Mouse (Mus musculus) intestine, embryonic 14.5 days (tissue): Measurements from ENCODE around the gene Pdcd11. TPM values are rescaled to one million over a fixed set of nuclear protein-coding genes. Genes with fewer than 3 reads are reported as not detected.

Experiments used
- ATAC-seq: fragments of 200-750 bp; cut with Nextera tagmentation; replicated peaks from 2 replicates; pipeline ENCODE4 v1.8.0; 2017; ENCODE audit warnings: low read depth, moderate number of reproducible peaks, moderate TSS enrichment, moderate library complexity; ENCODE audit not compliant: low FRiP score, low TSS enrichment
- DNase-seq: peaks from one replicate; pipeline ENCODE4 v3.0.0-alpha.2; 2018; ENCODE audit warnings: low spot score
- H3K27ac ChIP-seq: fragments of 300-500 bp; sonication (generic); 2 replicates; pipeline ENCODE4 v1.5.1; 2014; ENCODE audit warnings: low read depth, mild to moderate bottlenecking, control low read depth
- H3K27me3 ChIP-seq: fragments of 300-500 bp; sonication (generic); replicated peaks from 2 replicates; pipeline ENCODE4 v1.6.1; 2014; ENCODE audit warnings: low read length, control low read depth; ENCODE audit not compliant: control insufficient read depth, insufficient read depth
- H3K36me3 ChIP-seq: fragments of 300-500 bp; sonication (generic); 2 replicates; pipeline ENCODE4 v1.6.1; 2014; ENCODE audit warnings: low read length, control low read depth; ENCODE audit not compliant: control insufficient read depth, insufficient read depth
- H3K4me1 ChIP-seq: fragments of 300-500 bp; sonication (generic); replicated peaks from 2 replicates; pipeline ENCODE4 v1.6.1; 2014; ENCODE audit warnings: low read length, control low read depth, mixed read lengths; ENCODE audit not compliant: control insufficient read depth, insufficient read depth
- H3K4me2 ChIP-seq: fragments of 300-500 bp; sonication (generic); 2 replicates; pipeline ENCODE4 v1.6.1; 2014; ENCODE audit warnings: low read length
- H3K4me3 ChIP-seq: fragments of 300-500 bp; sonication (generic); 2 replicates; pipeline ENCODE4 v1.5.1; 2014; ENCODE audit warnings: low read depth, low read length, control low read depth, mixed read lengths
- H3K9ac ChIP-seq: fragments of 300-500 bp; sonication (generic); 2 replicates; pipeline ENCODE4 v1.6.1; 2014; ENCODE audit warnings: mild to moderate bottlenecking, low read length
- H3K9me3 ChIP-seq: fragments of 300-500 bp; sonication (generic); 2 replicates; pipeline ENCODE4 v1.6.1; 2016; ENCODE audit warnings: low read length, control low read depth; ENCODE audit not compliant: control insufficient read depth
- WGBS: fragments of 180-500 bp; shearing (Covaris S2); extraction: QIAGEN DNeasy Blood & Tissue Kit; methylation state at CpG from one replicate; pipeline ENCODE4 v1.1.7; 2014; 5-methylcytosine and 5-hydroxymethylcytosine counted together
- polyA plus RNA-seq: library from polyadenylated mRNA; unstranded; fragments of >200 nt; fragmentation: Nextera tagmentation; extraction: Ambion mirVana; gene quantifications from 2 replicates; pipeline ENCODE4 v1.2.1, GENCODE M21; 2014

The Pdcd11 gene
- polyA plus RNA-seq, 1 experiment from 2014 or later, result 12.6 TPM

DNA sequence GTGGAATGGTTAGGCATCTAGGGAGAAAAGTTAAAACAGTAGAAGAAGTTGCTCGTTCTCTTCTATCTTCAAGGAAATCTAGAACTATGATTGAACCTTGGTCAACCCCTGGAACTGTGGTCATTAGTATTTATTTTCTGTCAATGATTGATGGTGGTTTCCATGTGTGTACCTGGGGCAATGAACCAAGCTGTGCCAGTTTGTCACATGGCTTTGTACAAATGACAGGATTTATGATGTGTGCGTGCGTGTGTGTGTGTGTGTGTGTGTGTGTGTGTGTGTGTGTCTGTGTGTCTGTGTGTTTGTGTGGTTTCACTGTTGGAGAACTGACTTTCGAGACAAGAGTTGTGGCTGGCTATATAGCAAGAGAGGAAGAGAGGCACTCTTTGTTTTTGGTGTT lies 37.1 kb upstream of the Pdcd11 start:
- Histone ChIP-seq H3K9ac (no peak overlapping the region), H3K4me2 (no peak overlapping the region), H3K36me3 (no peaks in the 10 kb centered on the region), H3K27me3 (no peaks in the 10 kb centered on the region), H3K4me3 (no peak overlapping the region), H3K27ac (0 out of 2 replicates have a peak overlapping the region, but pooled peaks have one; percentile 22), H3K4me1 (peaks cover 4% of the 10 kb centered on the region), H3K9me3 (no peaks in the 10 kb centered on the region)
- WGBS, result 67% methylated on average over 4 of the region's 4 CpGs
- ATAC-seq (peak; percentile 50; the same call in 1 of the 2 replicates), DNase-seq (no peak)

DNA sequence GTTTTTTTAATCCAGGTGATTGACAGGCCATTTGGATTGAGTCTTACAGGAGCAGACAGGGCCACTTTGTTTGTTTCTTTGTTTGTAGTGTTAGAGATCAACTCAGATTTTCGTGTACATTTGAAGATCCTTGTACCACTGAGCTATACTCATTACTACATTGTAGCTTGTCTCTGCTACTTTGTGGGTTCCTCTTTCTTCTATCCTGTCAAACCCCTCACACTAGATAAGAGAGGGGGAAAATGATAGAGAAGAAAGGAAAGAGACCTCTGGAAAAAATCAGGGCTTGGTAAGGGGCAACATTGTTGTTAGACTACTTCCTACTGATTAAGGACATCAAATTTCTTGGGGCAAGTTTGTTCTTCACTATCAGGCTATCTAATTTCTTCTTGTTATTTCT lies 32.9 kb upstream of the Pdcd11 start:
- no peak overlapping the region for H3K4me3 ChIP-seq
- no peak overlapping the region for H3K4me2 ChIP-seq
- 86% methylated on average over 1 of the region's 1 CpGs for WGBS
- no peak for DNase-seq
- H3K27ac ChIP-seq, result no peak overlapping the region
- no peaks in the 10 kb centered on the region for H3K4me1 ChIP-seq
- no peaks in the 10 kb centered on the region for H3K27me3 ChIP-seq
- no peak for ATAC-seq
- H3K9me3 ChIP-seq, result no peaks in the 10 kb centered on the region
- no peaks in the 10 kb centered on the region for H3K36me3 ChIP-seq
- H3K9ac ChIP-seq, result no peak overlapping the region

DNA sequence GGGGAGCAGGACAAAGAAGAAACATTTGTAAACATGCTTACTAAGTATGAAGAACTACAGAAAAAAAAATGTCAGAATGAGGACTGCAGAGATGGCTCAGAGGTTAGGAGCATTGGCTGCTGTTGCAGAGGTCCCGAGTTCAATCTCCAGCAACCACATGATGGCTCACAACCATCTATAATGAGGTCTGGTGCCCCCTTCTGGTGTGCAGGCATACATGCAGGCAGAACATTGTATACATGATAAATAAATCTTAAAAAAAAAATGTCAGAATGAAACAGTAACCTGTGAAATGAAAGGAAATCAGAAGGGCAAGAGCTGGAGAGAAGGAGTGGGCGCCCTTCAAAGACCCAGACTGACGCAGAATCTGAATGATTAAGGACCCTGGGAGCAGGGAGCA lies 24.7 kb upstream of the Pdcd11 start:
- H3K4me2 ChIP-seq, result no peak overlapping the region
- no peak overlapping the region for H3K4me3 ChIP-seq
- H3K9me3 ChIP-seq, result no peaks in the 10 kb centered on the region
- no peak overlapping the region for H3K27ac ChIP-seq
- WGBS, result 93% methylated on average over 3 of the region's 3 CpGs
- ATAC-seq, result no peak
- no peak overlapping the region for H3K9ac ChIP-seq
- DNase-seq, result no peak
- H3K4me1 ChIP-seq, result peaks cover 6% of the 10 kb centered on the region; the same call in 1 of the 2 replicates
- H3K27me3 ChIP-seq, result no peaks in the 10 kb centered on the region
- peaks cover 1% of the 10 kb centered on the region for H3K36me3 ChIP-seq

DNA sequence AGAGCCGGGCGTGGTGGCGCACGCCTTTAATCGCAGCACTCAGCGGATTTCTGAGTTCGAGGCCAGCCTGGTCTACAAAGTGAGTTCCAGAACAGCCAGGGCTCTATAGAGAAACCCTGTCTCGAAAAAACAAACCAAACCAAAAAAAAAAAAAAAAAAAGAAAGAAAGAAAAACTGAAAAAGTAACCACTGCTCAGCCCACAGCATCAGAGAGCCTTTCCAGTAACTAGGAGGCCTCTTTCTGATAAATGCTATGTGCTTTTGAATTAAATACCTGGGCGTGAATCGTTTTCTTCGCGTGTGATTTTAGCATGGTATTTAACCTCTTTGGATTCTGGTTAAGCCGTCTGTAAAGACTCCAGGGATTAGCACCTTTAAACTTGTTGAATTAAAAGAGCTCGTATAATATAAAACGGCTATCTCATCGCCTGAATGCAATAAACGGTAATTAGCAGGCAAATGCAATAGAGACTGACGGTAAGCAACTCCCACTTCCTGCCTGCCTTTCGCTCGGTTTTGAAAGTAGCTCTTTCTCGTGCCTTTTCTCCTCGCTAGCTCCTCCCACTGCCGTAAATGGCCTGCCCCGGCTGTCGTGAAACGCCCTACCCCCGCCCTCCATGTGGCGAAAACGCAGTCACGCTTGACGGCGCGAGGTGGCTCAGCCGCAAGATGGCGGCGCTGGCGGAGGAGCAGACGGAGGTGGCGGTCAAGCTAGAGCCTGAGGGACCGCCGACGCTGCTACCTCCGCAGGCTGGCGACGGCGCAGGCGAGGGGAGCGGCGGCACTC lies 23.3 kb upstream of the Pdcd11 start, which contains the start of gene Taf5:
Gene Taf5, plus strand, starts transcription at position 651 of the 787 bp plus-strand sequence.
- Histone ChIP-seq H3K4me3 (peak within 1 kb of the TSS; percentile 97), H3K4me2 (peak within 1 kb of the TSS; percentile 73), H3K4me1 (peaks cover 6% of the 10 kb centered on the region; the same call in 1 of the 2 replicates), H3K9ac (peak within 1 kb of the TSS; percentile 88), H3K27me3 (no peaks in the 10 kb centered on the region), H3K36me3 (peaks cover 13% of the 10 kb centered on the region), H3K27ac (peak within 1 kb of the TSS; percentile 83), H3K9me3 (no peaks in the 10 kb centered on the region)
- 10% methylated on average over 49 of the region's 49 CpGs for WGBS
- ATAC-seq (peak; percentile 77), DNase-seq (peak; percentile 96)

DNA sequence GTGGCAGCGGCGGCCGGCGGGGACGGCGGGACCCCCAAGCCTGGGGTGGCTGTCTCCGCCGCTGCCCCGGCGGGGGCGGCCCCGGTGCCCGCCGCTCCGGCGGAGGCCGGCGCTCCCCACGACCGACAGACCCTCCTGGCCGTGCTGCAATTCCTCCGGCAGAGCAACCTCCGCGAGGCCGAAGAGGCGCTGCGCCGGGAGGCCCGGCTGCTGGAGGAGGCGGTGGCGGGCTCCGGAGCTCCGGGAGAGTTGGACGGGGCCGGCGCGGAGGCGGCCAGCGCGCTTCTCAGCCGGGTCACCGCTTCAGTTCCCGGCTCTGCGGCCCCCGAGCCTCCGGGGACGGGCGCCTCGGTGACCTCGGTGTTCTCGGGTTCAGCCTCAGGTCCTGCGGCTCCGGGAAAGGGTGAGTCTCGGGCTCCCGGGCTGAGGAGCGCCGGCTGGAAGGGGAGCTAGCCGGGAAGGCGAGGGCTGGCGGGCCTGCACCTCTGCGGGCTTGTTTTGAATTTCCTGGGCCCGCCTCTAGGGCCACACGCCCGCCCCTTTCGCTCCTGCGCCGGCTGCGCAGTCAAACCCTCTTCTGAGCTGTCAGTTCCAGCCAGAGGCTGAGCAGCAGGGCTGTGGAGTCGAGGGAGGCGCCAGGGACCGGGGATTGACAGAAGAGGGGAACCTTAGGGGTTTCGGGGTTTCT lies 22.5 kb upstream of the Pdcd11 start:
- Histone ChIP-seq H3K4me3 (peak overlapping the region; percentile 97), H3K4me1 (peaks cover 6% of the 10 kb centered on the region; the same call in 1 of the 2 replicates), H3K9ac (peak overlapping the region; percentile 88), H3K27ac (peak overlapping the region; percentile 83), H3K4me2 (peak overlapping the region; percentile 49), H3K27me3 (no peaks in the 10 kb centered on the region), H3K9me3 (no peaks in the 10 kb centered on the region), H3K36me3 (peaks cover 21% of the 10 kb centered on the region)
- under 1% methylated on average over 64 of the region's 72 CpGs for WGBS
- ATAC-seq, result peak; percentile 87
- peak; percentile 89 for DNase-seq

DNA sequence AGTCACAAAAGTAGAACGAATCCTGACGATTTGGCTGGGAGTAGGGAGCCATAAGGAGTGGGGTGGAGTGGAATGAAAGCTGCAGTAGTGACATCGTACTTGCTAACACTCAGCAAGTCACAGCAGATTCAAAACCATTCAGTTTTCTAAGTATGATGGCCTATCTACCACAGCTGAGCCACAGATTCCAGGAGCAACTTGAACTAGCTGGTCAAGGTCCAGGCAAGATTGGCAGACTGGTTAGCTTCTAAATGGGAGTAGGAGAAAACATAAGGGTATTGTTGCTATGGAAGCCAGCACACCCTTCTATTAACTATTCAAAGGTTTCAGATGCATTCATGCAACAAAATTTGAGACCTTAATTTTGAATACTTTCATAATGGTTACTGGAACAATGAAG lies 2.3 kb upstream of the Pdcd11 start:
- peaks cover 46% of the 10 kb centered on the region for H3K36me3 ChIP-seq
- no peaks in the 10 kb centered on the region for H3K9me3 ChIP-seq
- H3K9ac ChIP-seq, result no peak overlapping the region
- ATAC-seq (no peak), DNase-seq (no peak)
- H3K27me3 ChIP-seq, result no peaks in the 10 kb centered on the region
- H3K27ac ChIP-seq, result no peak overlapping the region
- no peak overlapping the region for H3K4me2 ChIP-seq
- H3K4me3 ChIP-seq, result no peak overlapping the region
- 81% methylated on average over 3 of the region's 3 CpGs for WGBS
- H3K4me1 ChIP-seq, result peaks cover 7% of the 10 kb centered on the region; the same call in 1 of the 2 replicates

DNA sequence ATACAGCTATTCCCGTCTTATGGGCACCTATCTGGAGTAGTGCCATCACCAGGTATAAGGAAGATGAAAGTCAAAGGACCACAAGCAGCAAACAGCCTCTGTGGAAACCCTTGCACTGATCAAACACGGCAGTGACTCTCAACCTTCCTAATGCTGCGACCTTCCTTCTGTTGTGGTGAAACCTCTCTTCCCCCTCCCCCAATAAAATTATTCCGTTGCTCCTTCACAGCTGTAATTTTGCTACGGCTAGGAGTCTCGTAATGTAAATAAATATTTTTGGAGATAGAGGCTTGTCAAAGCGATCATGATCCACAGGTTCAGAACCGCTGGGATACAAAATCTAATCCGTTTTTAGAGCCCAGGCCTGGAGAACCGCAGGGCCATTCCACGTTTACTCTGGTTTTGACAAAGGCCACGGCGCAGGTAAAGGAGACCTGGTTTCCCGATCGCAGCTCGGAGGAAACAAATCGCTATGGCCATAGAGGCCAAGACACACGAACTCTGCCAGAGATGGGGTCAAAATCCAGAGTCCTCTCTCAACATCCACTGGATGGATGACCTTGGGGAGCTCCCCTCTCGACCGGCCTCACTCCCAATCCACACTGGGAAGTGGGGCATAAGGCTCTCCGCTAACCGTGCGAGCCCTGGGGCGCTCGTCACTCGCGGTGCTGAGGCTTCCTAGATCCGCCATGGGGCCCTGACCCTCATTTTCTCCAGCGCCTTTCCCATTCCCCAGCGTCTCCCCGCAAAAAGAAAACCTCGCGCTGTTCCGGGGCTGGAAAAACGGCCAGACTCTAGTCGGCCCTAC lies 646 bp upstream of the Pdcd11 start:
- no peak for DNase-seq
- peaks cover 7% of the 10 kb centered on the region; the same call in 1 of the 2 replicates for H3K4me1 ChIP-seq
- H3K27me3 ChIP-seq, result no peaks in the 10 kb centered on the region
- under 1% methylated on average over 36 of the region's 36 CpGs for WGBS
- peaks cover 46% of the 10 kb centered on the region for H3K36me3 ChIP-seq
- peak overlapping the region; percentile 100 for H3K4me3 ChIP-seq
- H3K27ac ChIP-seq, result peak overlapping the region; percentile 81
- ATAC-seq, result peak; percentile 71
- H3K9me3 ChIP-seq, result no peaks in the 10 kb centered on the region
- H3K9ac ChIP-seq, result peak overlapping the region; percentile 95
- H3K4me2 ChIP-seq, result peak overlapping the region; percentile 77

DNA sequence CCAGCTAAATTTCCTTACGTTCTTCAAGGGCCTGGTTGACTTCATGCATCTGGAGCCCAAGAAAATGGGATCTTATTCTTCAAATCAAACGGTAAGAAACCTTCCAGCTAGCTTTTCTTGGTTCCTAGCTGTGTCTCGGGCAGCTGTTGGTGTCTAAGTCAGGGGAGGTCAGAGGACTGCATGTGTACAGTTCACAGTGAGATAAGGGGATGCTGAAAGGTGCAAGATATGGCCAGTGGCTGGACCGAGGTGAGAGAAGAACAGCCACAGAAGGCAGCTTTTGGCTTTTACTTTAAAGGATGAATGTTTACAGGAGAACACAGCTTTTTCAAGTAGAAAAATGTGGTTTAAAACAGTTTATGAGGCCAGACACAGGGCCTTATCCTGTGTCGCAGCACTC lies 10.5 kb downstream of the Pdcd11 start:
- Histone ChIP-seq H3K4me3 (no peak overlapping the region), H3K27ac (no peak overlapping the region), H3K9me3 (no peaks in the 10 kb centered on the region), H3K9ac (no peak overlapping the region), H3K36me3 (peaks cover 96% of the 10 kb centered on the region), H3K27me3 (no peaks in the 10 kb centered on the region), H3K4me2 (no peak overlapping the region), H3K4me1 (no peaks in the 10 kb centered on the region)
- WGBS, result 87% methylated on average over 5 of the region's 5 CpGs
- no peak for DNase-seq
- ATAC-seq, result no peak
